Mouse (Mus musculus) bone marrow, adult 2 months (tissue): Measurements from ENCODE around the gene Mamstr. TPM values are rescaled to one million over a fixed set of nuclear protein-coding genes. Genes with fewer than 3 reads are reported as not detected.
A peak's percentile ranks its signal among the peaks of the same experiment; 100 is the strongest.
"Not testable (repeated sequence)": the region's sequence is repeated elsewhere in the genome, so short reads cannot be mapped to it uniquely, and the experiment has no call there.

Experiments used
- H3K27ac ChIP-seq: fragments of 200-500 bp; 2 replicates; pipeline ENCODE4 v1.5.1; 2012; ENCODE audit warnings: low read depth, mild to moderate bottlenecking, control low read depth, inconsistent platforms, low read length; ENCODE audit not compliant: control insufficient read depth, poor library complexity, insufficient read depth
- H3K4me1 ChIP-seq: fragments of 200-500 bp; 2 replicates; pipeline ENCODE4 v1.6.1; 2011; ENCODE audit warnings: low read length; ENCODE audit not compliant: control insufficient read depth, insufficient read depth
- H3K4me3 ChIP-seq: fragments of 200-500 bp; replicated peaks from 2 replicates; pipeline ENCODE3; 2011; ENCODE audit warnings: mild to moderate bottlenecking, low read depth, low read length, control low read depth; ENCODE audit not compliant: control insufficient read depth
- CTCF ChIP-seq: fragments of 200-500 bp; IDR thresholded peaks from 2 replicates; pipeline ENCODE4 v1.5.1; 2011; ENCODE audit warnings: low read length, control low read depth; ENCODE audit not compliant: control insufficient read depth, insufficient read depth
- POLR2A ChIP-seq: fragments of 200-500 bp; IDR thresholded peaks from 2 replicates; pipeline ENCODE4 v1.6.1; 2011; ENCODE audit warnings: low read depth, mild to moderate bottlenecking, control low read depth, low read length, borderline replicate concordance; ENCODE audit not compliant: control insufficient read depth
- WGBS: fragments of 180-500 bp; shearing (Covaris S2); methylation state at CpG from one replicate; pipeline ENCODE4 v1.1.7; 2018; 5-methylcytosine and 5-hydroxymethylcytosine counted together
- polyA plus RNA-seq: library from polyadenylated mRNA; stranded (reverse); fragments of >200 nt; gene quantifications from 2 replicates; pipeline ENCODE4 v1.2.4, GENCODE M21; 2011; ENCODE audit warnings: low replicate concordance; ENCODE audit not compliant: missing spikeins, insufficient read depth, insufficient read length

Mamstr gene
- polyA plus RNA-seq, 1 experiment, result 1.00 TPM

- TF ChIP-seq POLR2A (no peak), CTCF (no peak)
- H3K4me1 ChIP-seq, result peaks cover 2% of the 10 kb centered on the region; the same call in 1 of the 2 replicates
- WGBS, result 38% methylated on average over 16 of the region's 16 CpGs
- no peak overlapping the region for H3K27ac ChIP-seq
- H3K4me3 ChIP-seq, result no peak overlapping the region
Observed at GRCm38 (mm10) chr7:45642503-45643255, 2.9 kb downstream of the Mamstr start.

DNA sequence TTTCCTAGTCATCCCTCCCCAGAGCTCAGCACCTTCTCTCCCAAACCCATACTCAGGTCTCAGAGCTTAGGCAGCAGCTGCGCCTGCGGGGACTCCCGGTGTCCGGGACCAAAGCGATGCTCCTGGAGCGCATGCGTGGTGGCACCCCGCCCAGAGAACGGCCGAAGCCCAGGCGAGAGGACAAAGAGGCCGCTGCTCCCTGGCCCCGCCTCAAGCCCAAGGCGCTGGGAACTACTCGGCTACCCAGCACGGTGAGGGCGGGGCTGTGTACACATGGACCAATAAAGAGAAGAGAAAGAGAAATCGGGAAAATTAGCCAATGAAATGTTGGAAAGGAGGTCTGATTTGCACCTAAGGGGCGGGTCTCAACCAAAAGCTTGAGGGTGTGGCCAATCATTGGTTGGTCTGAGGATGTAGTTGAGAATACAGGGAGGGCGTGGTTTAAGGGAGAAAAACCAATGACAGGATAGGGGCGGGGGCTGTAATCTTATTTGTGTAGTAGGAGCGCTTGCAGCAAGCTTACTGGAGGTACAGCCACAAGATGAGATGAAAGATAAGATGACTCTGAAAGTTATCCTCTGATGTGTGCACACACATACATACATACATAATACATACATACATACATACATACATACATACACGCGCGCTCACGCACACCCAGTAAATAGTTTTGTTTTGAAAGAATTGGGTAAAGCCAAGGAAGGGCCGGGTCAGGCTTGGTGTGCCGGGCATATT, 3.8 kb downstream of the Mamstr start:
- 10% methylated on average over 28 of the region's 28 CpGs for WGBS
- Histone ChIP-seq H3K4me1 (peaks cover 2% of the 10 kb centered on the region; the same call in 1 of the 2 replicates), H3K4me3 (peak overlapping the region; percentile 35), H3K27ac (no peak overlapping the region)
- TF ChIP-seq CTCF (no peak), POLR2A (no peak; the same call in 1 of the 2 replicates)

DNA sequence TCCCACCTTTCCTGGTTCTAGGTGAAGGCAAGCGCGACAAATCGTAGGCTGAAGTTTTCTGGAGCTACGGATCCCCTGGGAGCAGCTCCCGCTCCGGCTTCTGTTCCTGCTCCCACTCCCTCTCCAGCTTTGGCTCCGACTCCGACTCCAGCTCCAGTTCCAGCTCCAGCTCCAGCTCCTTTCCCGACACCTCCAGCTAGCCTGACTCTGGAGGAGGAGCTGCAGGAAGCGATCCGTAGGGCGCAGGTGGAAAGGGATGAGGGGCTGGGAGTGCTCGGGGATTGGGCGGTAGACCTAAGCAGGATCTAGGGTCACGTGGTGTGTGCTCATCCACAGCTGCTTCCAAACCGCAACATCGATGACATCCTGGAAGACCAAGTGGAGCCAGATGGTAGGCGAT, 4.4 kb downstream of the Mamstr start:
- WGBS, result 59% methylated on average over 18 of the region's 18 CpGs
- Histone ChIP-seq H3K27ac (no peak overlapping the region), H3K4me1 (peaks cover 2% of the 10 kb centered on the region; the same call in 1 of the 2 replicates), H3K4me3 (no peak overlapping the region)
- TF ChIP-seq CTCF (no peak), POLR2A (no peak)

GRCm38 (mm10) chr7:45644872-45645590, 5.3 kb downstream of the Mamstr start:
- Histone ChIP-seq H3K4me1 (peaks cover 2% of the 10 kb centered on the region; the same call in 1 of the 2 replicates), H3K4me3 (no peak overlapping the region), H3K27ac (no peak overlapping the region)
- WGBS, result 75% methylated on average over 6 of the region's 6 CpGs
- TF ChIP-seq CTCF, result no peak
- TF ChIP-seq POLR2A, result no peak

GRCm38 (mm10) chr7:45645591-45645971, 5.8 kb downstream of the Mamstr start:
- no peak for TF ChIP-seq CTCF
- no peak for TF ChIP-seq POLR2A
- Histone ChIP-seq H3K27ac (no peak overlapping the region), H3K4me1 (peaks cover 2% of the 10 kb centered on the region; the same call in 1 of the 2 replicates), H3K4me3 (no peak overlapping the region)
- 82% methylated on average over 7 of the region's 7 CpGs for WGBS

DNA sequence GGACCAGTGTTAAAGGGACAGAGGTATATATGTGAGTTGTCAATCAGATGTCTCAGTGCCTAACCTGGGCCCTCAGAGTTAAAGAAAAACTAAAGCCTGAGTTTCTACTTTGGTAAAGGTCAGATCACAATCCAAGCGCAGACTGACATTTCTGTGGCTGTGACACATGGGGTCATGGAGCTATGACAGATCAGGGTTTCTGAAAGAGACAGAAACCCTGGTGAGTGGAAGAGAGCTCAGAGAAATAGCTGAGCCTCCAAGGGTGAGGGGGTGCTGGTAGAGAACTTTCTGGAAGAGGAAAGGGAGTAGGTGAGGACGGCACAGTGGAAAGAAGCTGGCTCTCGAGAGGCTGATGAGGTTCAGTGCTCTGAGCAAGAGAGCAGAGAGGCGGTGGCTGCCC, 6.9 kb downstream of the Mamstr start:
- Histone ChIP-seq H3K27ac (no peak overlapping the region), H3K4me1 (peaks cover under 1% of the 10 kb centered on the region; the same call in 1 of the 2 replicates), H3K4me3 (no peak overlapping the region)
- 75% methylated on average over 4 of the region's 4 CpGs for WGBS
- no peak for TF ChIP-seq CTCF

DNA sequence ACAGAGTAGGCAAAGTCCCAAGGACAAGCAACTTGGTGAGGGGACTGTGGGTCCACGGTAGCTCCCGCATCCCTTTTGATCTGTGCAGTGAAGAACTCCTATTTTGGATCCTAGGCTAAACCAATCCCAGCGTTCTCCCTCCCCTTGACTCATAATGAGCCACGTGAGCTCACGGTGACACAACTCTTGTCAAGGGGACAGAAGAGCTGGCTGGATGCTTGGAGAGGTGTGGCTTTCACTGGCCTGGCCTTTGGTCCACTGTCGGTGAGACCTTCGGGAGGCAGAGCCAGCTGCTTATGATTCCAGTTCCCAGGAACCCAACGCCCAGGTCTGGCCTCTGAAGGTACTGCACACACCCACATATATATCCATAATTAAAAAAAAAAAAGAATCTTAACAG, 9.6 kb downstream of the Mamstr start:
- WGBS, result 80% methylated on average over 8 of the region's 8 CpGs
- no peak overlapping the region for H3K4me3 ChIP-seq
- TF ChIP-seq POLR2A (no peak), CTCF (no peak)
- no peaks in the 10 kb centered on the region for H3K4me1 ChIP-seq
- H3K27ac ChIP-seq, result no peak overlapping the region

DNA sequence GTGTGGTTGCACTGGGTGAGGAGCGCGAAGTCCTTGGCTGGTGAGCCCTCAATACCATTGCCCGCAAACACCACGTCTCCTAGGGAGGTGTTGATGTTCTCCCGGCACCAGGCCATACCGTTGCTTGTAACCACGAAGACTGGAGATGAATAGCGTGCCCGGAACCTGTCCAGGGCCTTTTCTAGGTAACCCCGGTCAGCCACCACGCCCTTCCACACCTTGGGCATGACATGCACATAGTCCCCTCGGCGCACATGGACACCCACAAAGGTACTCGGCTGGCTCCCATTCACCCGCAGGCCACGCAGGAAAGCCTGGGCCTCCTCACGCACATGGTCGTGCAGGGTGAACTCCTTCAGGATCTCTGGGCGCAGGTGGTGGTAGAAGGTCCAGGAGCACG, 10.7 kb downstream of the Mamstr start:
- not testable (repeated sequence) for H3K4me3 ChIP-seq
- 93% methylated on average over 20 of the region's 20 CpGs for WGBS

More for the DNA sequence above, 10.7 kb downstream of the Mamstr start:
- H3K27ac ChIP-seq, H3K4me1 ChIP-seq: not testable (repeated sequence)
